Mouse (Mus musculus) midbrain, embryonic 13.5 days (tissue): ENCODE measurements at regions not wholly inside any gene's neighbourhood (a gene's known extent, or its start where the extent isn't known, plus 50 kb on each side); places are given as distances from the start of the nearest gene placed in this dataset.

Source experiments
- ATAC-seq: fragments of 200-750 bp; cut with Nextera tagmentation; 2 replicates; pipeline ENCODE4 v1.8.0; 2017; ENCODE audit warnings: mild to moderate bottlenecking, moderate TSS enrichment, moderate library complexity
- H3K27ac ChIP-seq: fragments of 300-500 bp; sonication (generic); 2 replicates; pipeline ENCODE4 v1.5.1; 2015; ENCODE audit warnings: inconsistent platforms, mild to moderate bottlenecking, moderate library complexity
- H3K27me3 ChIP-seq: fragments of 300-500 bp; sonication (generic); 2 replicates; pipeline ENCODE4 v1.6.1; 2015; ENCODE audit warnings: mild to moderate bottlenecking, inconsistent platforms
- H3K36me3 ChIP-seq: fragments of 300-500 bp; sonication (generic); 2 replicates; pipeline ENCODE4 v1.6.1; 2015; ENCODE audit warnings: mild to moderate bottlenecking, inconsistent platforms
- H3K4me1 ChIP-seq: fragments of 300-500 bp; sonication (generic); replicated peaks from 2 replicates; pipeline ENCODE4 v1.6.1; 2015; ENCODE audit warnings: inconsistent platforms
- H3K4me2 ChIP-seq: fragments of 300-500 bp; sonication (generic); replicated peaks from 2 replicates; pipeline ENCODE4 v1.6.1; 2015; ENCODE audit warnings: moderate library complexity, mild to moderate bottlenecking, inconsistent platforms
- H3K4me3 ChIP-seq: fragments of 300-500 bp; sonication (generic); replicated peaks from 2 replicates; pipeline ENCODE4 v1.5.1; 2015; ENCODE audit warnings: mild to moderate bottlenecking, inconsistent platforms
- H3K9ac ChIP-seq: fragments of 300-500 bp; sonication (generic); replicated peaks from 2 replicates; pipeline ENCODE4 v1.6.1; 2015; ENCODE audit warnings: mild to moderate bottlenecking, inconsistent platforms
- H3K9me3 ChIP-seq: fragments of 300-500 bp; sonication (generic); 2 replicates; pipeline ENCODE4 v1.6.1; 2016; ENCODE audit warnings: mild to moderate bottlenecking, inconsistent platforms
- WGBS: fragments of 180-500 bp; shearing (Covaris S2); methylation state at CpG from one replicate; pipeline ENCODE4 v1.1.7; 2015; 5-methylcytosine and 5-hydroxymethylcytosine counted together

DNA sequence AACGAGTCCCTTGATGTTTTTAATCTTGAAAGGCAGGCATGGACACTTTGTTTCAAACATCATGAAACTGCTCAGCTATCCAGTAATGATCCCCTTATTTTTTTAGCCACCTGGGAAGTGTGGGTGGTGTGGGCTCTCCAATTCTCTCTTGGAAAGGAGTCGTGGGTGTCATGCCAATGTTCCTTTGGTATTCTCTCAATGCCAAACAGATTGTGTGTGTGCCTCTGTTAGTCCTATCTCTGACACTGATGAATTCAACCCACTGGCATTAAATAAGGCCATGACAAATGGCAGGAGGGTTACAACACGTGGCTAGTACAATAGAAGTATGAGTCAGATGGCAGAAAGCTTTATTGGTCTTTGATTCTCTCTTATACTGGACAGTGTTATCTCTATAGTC is 74.0 kb upstream of the Naf1 start:
- H3K27ac ChIP-seq: no peak overlapping the region
- no peak overlapping the region for H3K9ac ChIP-seq
- H3K4me1 ChIP-seq: no peaks in the 10 kb centered on the region
- no peaks in the 10 kb centered on the region for H3K36me3 ChIP-seq
- H3K27me3 ChIP-seq: no peaks in the 10 kb centered on the region
- ATAC-seq: no peak
- H3K9me3 ChIP-seq: no peaks in the 10 kb centered on the region
- 65% methylated on average over 3 of the region's 3 CpGs for WGBS
- H3K4me2 ChIP-seq: no peak overlapping the region
- no peak overlapping the region for H3K4me3 ChIP-seq
